Mouse (Mus musculus) neural tube, embryonic 12.5 days (tissue): ENCODE data around the gene Clasrp. TPM values are rescaled to one million over a fixed set of nuclear protein-coding genes. Genes with fewer than 3 reads are reported as not detected.

Source experiments
- ATAC-seq: fragments of 200-750 bp; cut with Nextera tagmentation; 2 replicates; pipeline ENCODE4 v1.8.0; 2017; ENCODE audit warnings: low read depth, mild to moderate bottlenecking, moderate TSS enrichment, moderate library complexity; ENCODE audit not compliant: low FRiP score
- H3K27ac ChIP-seq: fragments of 300-500 bp; sonication (generic); 2 replicates; pipeline ENCODE4 v1.5.1; 2016
- H3K27me3 ChIP-seq: fragments of 300-500 bp; sonication (generic); replicated peaks from 2 replicates; pipeline ENCODE4 v1.6.1; 2016; ENCODE audit warnings: mild to moderate bottlenecking
- H3K36me3 ChIP-seq: fragments of 300-500 bp; sonication (generic); 2 replicates; pipeline ENCODE4 v1.6.1; 2016; ENCODE audit warnings: mild to moderate bottlenecking
- H3K4me1 ChIP-seq: fragments of 300-500 bp; sonication (generic); 2 replicates; pipeline ENCODE4 v1.6.1; 2016
- H3K4me2 ChIP-seq: fragments of 300-500 bp; sonication (generic); replicated peaks from 2 replicates; pipeline ENCODE4 v1.6.1; 2016; ENCODE audit warnings: mild to moderate bottlenecking
- H3K4me3 ChIP-seq: fragments of 300-500 bp; sonication (generic); 2 replicates; pipeline ENCODE4 v1.5.1; 2016
- H3K9ac ChIP-seq: fragments of 300-500 bp; sonication (generic); 2 replicates; pipeline ENCODE4 v1.6.1; 2016; ENCODE audit warnings: mild to moderate bottlenecking
- H3K9me3 ChIP-seq: fragments of 300-500 bp; sonication (generic); 2 replicates; pipeline ENCODE4 v1.6.1; 2016; ENCODE audit warnings: mild to moderate bottlenecking
- WGBS: fragments of 180-500 bp; shearing (Covaris S2); methylation state at CpG from one replicate; pipeline ENCODE4 v1.1.7; 2016; 5-methylcytosine and 5-hydroxymethylcytosine counted together
- polyA plus RNA-seq: library from polyadenylated mRNA; unstranded; fragments of >200 nt; fragmentation: Nextera tagmentation; extraction: Ambion mirVana; gene quantifications from 2 replicates; pipeline ENCODE4 v1.2.1, GENCODE M21; 2016

Clasrp gene
- polyA plus RNA-seq, 1 experiment from 2014 or later: 79.0 TPM

DNA sequence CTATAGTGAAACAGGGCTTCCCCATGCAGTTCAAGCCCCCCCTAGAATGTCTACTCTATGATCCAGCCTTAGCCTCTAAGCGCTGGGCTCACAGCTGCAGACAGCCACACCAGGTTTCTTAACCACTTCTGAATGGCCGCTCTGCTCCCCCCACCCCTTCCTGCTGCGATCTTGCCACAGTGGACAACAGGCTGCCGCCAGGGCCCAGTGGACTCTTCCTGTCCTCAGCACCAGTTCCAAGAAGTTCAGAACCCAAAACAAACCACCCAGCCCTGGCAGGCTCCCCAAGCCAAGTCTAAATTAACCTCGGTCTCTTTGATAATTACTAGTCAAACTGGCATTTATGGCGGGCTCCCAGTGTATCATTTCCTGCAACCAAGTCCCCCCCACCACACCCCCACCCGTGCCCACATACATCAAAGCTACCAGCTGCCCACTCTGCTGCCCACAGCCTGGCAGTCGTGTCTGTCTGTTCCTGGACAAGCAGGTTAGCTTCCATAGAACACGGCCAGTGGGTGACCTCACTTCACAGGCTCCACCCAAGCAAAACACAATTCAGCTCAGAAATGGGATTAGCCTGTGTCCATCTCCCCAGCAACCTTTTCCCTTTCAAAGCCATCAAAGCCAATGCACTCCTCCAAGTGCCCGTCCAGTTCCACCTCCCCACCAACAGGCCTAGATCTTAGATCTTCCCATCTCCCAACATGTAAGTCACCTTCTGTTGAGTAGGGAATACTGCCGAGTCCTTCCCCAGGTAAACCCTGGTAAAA, 43.6 kb downstream of the Clasrp start:
- peaks cover 40% of the 10 kb centered on the region for H3K4me1 ChIP-seq
- peak overlapping the region; percentile 99 for H3K4me2 ChIP-seq
- 27% methylated on average over 11 of the region's 11 CpGs for WGBS
- H3K27ac ChIP-seq: no peak overlapping the region
- peak overlapping the region; percentile 80 for H3K4me3 ChIP-seq
- H3K36me3 ChIP-seq: peaks cover 32% of the 10 kb centered on the region
- no peaks in the 10 kb centered on the region for H3K27me3 ChIP-seq
- H3K9ac ChIP-seq: peak overlapping the region; percentile 92
- no peak for ATAC-seq
- peaks cover 4% of the 10 kb centered on the region; the same call in 1 of the 2 replicates for H3K9me3 ChIP-seq

DNA sequence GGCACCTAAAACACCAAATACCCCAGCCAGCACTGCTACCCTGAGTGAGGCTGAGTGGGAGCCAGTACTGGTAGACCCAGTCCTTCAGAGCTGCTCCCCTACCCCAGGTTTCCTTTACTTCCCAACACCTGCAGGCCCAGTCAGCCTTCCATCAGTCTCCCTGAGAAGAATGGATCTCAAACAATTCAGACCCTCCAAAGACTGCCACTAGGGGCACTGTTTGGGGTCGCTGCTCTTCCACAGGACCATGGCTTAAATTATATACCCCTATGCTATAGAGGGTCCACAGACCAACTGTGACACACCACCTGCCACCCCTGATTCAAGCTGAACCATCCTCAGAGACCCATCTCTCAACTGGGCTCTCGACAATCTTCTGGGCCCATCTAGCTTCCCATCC, 45.3 kb downstream of the Clasrp start:
- WGBS: 35% methylated on average over 2 of the region's 2 CpGs
- Histone ChIP-seq H3K4me2 (peak overlapping the region; percentile 99), H3K4me3 (no peak overlapping the region), H3K4me1 (peaks cover 48% of the 10 kb centered on the region), H3K36me3 (peaks cover 28% of the 10 kb centered on the region), H3K9me3 (no peaks in the 10 kb centered on the region), H3K27ac (no peak overlapping the region), H3K9ac (peak overlapping the region; percentile 29; the same call in 1 of the 2 replicates), H3K27me3 (no peaks in the 10 kb centered on the region)
- ATAC-seq: no peak

DNA sequence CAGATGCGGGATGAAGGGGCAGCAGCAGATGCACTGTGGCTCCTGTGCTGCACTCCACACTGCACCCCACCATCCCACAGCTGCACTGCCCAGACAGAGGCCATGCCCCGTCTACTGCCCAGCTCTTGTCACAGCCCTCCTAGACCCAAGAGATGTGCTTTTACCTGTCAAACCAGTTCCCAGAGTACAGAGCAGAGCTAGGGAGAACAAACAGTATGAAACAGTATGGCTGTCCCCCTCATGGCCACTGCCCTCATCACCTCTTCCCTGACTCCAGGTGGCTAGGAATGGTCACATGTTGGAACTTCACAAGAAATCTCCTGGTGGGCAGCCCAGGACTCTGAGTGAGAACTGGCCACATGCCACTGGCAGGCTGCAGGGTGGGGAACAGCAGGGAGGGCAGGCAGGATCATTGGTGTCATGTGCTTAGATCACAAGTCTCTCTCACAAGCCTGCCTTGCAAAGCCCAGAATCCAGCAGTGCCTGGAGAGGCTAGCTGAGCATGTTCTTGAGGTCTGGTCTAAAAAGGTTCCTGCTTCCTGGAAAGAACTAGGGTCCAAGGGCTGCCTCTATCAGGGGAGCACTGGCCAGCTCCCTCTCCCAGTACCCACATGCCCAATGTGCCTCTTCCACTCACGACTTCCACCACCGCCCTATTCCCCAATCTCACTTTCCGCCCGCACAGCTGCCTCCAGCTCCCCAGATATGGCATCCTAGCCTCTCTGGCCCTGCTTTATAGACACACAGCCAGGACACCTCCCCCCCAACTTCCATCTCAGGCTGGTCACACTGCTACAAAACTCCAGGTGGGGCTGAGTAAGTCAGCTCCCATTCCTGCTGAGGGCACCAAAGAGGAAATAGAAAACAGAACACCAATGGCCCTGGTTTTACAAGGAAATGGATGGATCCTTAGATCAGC, 46.0 kb downstream of the Clasrp start:
- H3K27ac ChIP-seq: no peak overlapping the region
- H3K4me2 ChIP-seq: peak overlapping the region; percentile 99; the same call in 1 of the 2 replicates
- H3K36me3 ChIP-seq: peaks cover 35% of the 10 kb centered on the region
- H3K9me3 ChIP-seq: no peaks in the 10 kb centered on the region
- no peak overlapping the region for H3K4me3 ChIP-seq
- H3K4me1 ChIP-seq: peaks cover 50% of the 10 kb centered on the region
- ATAC-seq: no peak
- peak overlapping the region; percentile 29; the same call in 1 of the 2 replicates for H3K9ac ChIP-seq
- no peaks in the 10 kb centered on the region for H3K27me3 ChIP-seq
- 97% methylated on average over 6 of the region's 6 CpGs for WGBS

DNA sequence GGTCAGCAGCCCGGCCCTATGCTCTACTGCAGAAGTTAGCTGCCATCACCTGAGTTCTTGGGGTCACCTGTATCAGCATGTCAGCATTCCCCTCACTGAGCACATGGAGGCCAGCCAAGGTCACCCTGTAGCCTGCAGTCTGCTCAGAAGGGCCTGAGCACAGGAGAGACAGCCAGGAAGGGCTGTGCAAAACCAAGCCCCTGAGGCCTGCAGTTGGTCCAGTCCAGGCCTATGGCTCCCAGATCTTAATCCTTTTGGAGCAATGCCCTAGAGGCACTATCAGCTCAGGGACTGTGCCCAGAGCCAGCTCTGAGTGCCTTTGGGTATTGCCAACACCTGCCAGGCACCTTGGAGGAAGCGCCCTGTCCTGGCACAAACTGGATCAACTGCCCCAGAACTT, 47.2 kb downstream of the Clasrp start:
- Histone ChIP-seq H3K9ac (no peak overlapping the region), H3K27me3 (no peaks in the 10 kb centered on the region), H3K4me3 (no peak overlapping the region), H3K4me1 (peaks cover 57% of the 10 kb centered on the region), H3K36me3 (peaks cover 41% of the 10 kb centered on the region), H3K27ac (no peak overlapping the region), H3K9me3 (no peaks in the 10 kb centered on the region), H3K4me2 (no peak overlapping the region)
- no peak for ATAC-seq
- WGBS: 91% methylated on average over 2 of the region's 2 CpGs

DNA sequence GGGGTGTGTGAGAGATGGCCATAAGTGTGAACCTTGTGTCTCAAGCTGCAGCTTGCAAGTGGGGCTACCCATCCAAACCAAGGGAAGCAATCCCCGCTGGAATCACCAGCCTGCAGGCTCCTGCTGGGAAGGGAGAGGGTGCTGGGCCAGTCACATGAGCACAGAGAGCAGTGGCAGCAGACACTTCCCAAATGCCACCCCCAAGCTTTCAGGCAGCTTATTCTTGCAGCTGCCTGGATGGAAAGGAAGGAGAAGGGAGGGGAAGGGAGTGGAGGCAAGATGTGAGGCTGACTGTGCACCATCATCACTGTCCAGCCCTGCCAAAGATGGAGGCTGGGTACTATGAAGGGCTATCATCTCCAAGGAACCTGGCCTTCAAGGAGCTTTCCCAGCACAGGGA, 50.1 kb downstream of the Clasrp start:
- no peak for ATAC-seq
- Histone ChIP-seq H3K27ac (no peak overlapping the region), H3K9me3 (no peaks in the 10 kb centered on the region), H3K27me3 (no peaks in the 10 kb centered on the region), H3K36me3 (peaks cover 42% of the 10 kb centered on the region), H3K9ac (no peak overlapping the region), H3K4me1 (peaks cover 40% of the 10 kb centered on the region), H3K4me2 (no peak overlapping the region), H3K4me3 (no peak overlapping the region)
- WGBS: 89% methylated on average over 1 of the region's 1 CpGs

DNA sequence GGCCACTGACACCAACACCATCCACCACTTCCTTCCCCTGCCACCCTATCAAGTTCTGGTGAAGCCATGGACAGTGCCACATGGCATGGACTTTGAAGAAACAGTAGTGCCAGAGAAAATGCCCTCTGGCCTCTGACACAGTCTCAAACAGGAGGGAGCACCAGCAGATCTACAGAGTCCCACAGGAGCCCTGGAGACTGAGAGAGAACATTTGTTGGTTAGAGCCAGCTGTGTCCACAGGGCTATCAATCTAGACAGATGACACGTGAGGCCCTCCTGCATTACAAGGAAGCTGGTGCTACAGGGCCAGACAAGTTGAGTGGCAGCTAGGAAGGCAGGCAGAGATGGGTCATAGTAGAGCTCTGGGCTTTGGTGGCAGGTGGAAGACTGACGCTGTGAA, 51.8 kb downstream of the Clasrp start:
- 60% methylated on average over 2 of the region's 2 CpGs for WGBS
- ATAC-seq: 0 out of 2 replicates have a peak, but pooled peaks have one; percentile 17
- H3K9me3 ChIP-seq: no peaks in the 10 kb centered on the region
- H3K4me1 ChIP-seq: peaks cover 33% of the 10 kb centered on the region; the same call in 1 of the 2 replicates
- H3K36me3 ChIP-seq: peaks cover 33% of the 10 kb centered on the region
- H3K4me2 ChIP-seq: no peak overlapping the region
- H3K9ac ChIP-seq: no peak overlapping the region
- no peaks in the 10 kb centered on the region for H3K27me3 ChIP-seq
- no peak overlapping the region for H3K27ac ChIP-seq
- H3K4me3 ChIP-seq: no peak overlapping the region

DNA sequence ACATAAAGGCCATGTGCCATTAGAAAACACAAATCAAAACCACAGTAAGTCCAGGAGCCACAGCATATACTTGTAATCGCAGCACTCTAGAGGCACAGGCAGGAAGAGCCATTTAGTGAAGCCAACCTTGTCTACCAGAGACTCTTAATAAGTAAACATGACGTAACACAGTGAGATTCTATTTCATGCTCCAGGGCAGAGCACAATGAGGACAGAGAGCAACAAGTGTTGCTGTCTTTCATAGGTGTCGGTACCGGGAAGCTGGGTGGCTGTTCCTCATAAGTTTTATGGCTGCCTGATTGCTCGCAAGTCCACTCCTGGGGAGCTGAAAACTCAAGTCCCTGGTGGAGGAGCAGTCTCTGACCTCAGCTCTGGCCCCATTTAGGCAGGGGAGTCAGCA, 52.7 kb downstream of the Clasrp start:
- WGBS: 70% methylated on average over 5 of the region's 5 CpGs
- H3K4me2 ChIP-seq: no peak overlapping the region
- H3K9me3 ChIP-seq: no peaks in the 10 kb centered on the region
- ATAC-seq: no peak
- H3K9ac ChIP-seq: no peak overlapping the region
- H3K4me1 ChIP-seq: peaks cover 33% of the 10 kb centered on the region; the same call in 1 of the 2 replicates
- H3K27me3 ChIP-seq: no peaks in the 10 kb centered on the region
- H3K36me3 ChIP-seq: peaks cover 28% of the 10 kb centered on the region
- no peak overlapping the region for H3K4me3 ChIP-seq
- no peak overlapping the region for H3K27ac ChIP-seq

DNA sequence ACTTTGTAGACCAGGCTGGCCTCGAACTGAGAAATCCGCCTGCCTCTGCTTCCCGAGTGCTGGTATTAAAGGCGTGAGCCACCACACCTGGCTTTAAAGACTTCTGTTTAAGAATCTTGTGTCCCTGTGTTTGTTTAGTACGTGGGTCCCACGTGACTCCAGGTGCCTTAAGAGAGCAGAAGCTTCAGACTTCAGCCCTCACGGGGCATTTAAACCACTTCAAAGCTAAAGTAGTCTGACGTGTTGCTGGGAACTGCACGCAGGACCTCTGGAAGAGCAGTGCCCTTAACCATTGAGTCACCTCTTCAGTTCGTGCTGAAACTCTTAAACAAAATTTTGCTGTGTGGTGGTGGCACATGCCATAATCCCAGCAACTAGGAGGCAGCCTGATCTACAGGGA, 54.9 kb downstream of the Clasrp start:
- Histone ChIP-seq H3K4me1 (peaks cover 35% of the 10 kb centered on the region; the same call in 1 of the 2 replicates), H3K27ac (no peak overlapping the region), H3K9me3 (no peaks in the 10 kb centered on the region), H3K27me3 (no peaks in the 10 kb centered on the region), H3K4me3 (no peak overlapping the region), H3K36me3 (peaks cover 19% of the 10 kb centered on the region), H3K9ac (no peak overlapping the region), H3K4me2 (no peak overlapping the region)
- ATAC-seq: no peak
- WGBS: 88% methylated on average over 10 of the region's 10 CpGs

DNA sequence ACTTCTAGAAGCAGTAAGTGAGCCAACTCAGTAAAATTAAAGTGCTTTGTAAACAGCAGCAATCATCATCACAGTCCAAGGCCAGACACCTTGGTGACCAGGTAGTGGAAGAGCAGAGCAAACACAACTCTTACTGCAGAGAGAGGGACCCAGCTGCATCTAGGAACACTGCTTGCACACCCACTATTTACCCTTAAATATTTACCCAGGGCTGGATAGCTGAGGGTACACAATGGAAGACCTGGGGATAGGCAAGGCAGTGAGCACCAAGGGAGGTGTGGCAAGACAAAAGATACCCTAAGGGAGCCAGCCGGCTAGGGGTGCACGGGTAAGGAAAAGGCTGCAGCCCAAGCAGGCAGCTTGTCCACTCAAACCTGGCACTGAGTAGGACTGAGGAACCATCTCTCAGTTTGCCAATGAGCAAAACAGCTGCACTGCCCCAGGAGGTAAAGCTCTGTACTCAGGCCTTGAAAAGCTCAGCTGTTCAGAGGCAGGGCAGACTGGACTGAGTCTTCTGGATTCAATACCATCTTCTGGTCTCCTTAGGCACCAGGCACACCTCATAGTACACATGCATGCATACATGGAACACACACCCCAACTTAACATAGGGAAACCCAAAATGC, 56.8 kb downstream of the Clasrp start:
- no peak for ATAC-seq
- Histone ChIP-seq H3K27ac (no peak overlapping the region), H3K4me2 (no peak overlapping the region), H3K9me3 (no peaks in the 10 kb centered on the region), H3K4me3 (no peak overlapping the region), H3K9ac (no peak overlapping the region), H3K36me3 (peaks cover 3% of the 10 kb centered on the region; the same call in 1 of the 2 replicates), H3K4me1 (peaks cover 21% of the 10 kb centered on the region), H3K27me3 (no peaks in the 10 kb centered on the region)
- WGBS: 80% methylated on average over 2 of the region's 2 CpGs

DNA sequence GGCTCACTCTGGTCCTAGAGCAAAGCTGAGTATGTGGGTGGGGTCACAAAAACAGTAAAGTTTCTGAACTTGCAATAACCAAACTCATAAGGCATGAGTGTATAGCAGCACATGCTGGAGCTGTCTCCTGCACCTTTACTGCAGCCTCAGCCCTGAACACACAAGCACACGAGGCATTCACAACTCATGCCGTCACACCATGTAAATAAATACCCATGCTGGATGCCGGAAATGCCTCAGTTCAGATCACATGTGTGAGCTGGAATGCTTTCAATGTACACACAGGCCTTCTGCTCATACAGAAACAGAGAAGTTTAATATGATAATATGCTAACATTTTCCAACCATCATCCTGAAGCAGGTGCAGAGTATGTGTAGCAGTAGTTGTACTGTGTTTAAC, 58.3 kb downstream of the Clasrp start:
- Histone ChIP-seq H3K9me3 (no peaks in the 10 kb centered on the region), H3K4me1 (peaks cover 27% of the 10 kb centered on the region), H3K36me3 (no peaks in the 10 kb centered on the region), H3K27ac (no peak overlapping the region), H3K4me3 (no peak overlapping the region), H3K4me2 (no peak overlapping the region), H3K27me3 (no peaks in the 10 kb centered on the region), H3K9ac (no peak overlapping the region)
- ATAC-seq: no peak
- 80% methylated on average over 3 of the region's 3 CpGs for WGBS

DNA sequence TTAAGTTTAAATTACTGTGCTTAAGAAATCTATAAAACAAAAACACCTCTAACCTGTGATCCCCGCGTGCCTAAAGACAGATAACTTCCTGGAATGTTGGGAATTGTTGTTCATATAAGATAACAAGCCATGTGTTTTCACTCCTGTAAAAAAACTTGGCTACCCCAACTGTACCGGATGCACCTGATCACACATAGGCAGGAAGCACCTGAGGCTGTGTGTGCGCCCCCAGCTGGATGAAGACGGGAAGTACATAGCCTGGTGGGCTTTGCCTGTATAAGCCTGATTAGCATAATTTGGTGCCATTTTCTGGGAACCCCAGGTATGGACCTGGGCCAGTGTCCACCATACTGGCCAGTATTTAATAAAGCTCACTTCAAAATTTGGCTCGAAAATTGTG, 60.7 kb downstream of the Clasrp start:
- no peaks in the 10 kb centered on the region for H3K27me3 ChIP-seq
- H3K9ac ChIP-seq: no peak overlapping the region
- no peak overlapping the region for H3K27ac ChIP-seq
- H3K4me1 ChIP-seq: peaks cover 27% of the 10 kb centered on the region
- H3K36me3 ChIP-seq: no peaks in the 10 kb centered on the region
- no peak overlapping the region for H3K4me3 ChIP-seq
- WGBS: 57% methylated on average over 6 of the region's 6 CpGs
- H3K4me2 ChIP-seq: no peak overlapping the region
- no peak for ATAC-seq
- no peaks in the 10 kb centered on the region for H3K9me3 ChIP-seq

DNA sequence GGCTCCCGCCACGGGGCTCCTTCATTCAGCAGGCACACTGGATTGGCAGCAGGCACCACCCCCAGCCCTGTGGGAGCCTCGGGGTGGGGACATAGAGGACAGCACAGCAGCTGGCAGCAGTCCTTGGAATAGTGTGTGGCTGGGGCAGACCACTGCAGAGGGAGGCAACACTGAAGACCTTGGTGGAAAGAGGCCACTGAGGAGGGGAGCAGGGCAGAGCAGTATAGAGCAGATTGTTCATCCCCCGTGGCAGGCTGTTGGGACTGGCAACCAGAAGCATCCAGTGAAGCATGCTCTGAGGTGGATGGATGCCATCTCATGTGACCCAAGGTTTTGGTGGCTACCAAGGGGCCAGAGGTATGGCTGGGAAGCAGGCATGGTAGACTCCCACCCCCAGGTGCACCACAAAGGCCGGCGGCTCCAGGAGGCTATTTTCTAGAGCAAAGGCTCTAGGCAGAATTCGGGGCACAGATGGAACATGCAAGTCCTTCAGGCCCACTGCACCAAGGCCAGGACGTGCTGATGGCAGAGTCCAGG, 62.1 kb downstream of the Clasrp start:
- H3K36me3 ChIP-seq: no peaks in the 10 kb centered on the region
- H3K9ac ChIP-seq: no peak overlapping the region
- no peak overlapping the region for H3K27ac ChIP-seq
- peaks cover 22% of the 10 kb centered on the region for H3K4me1 ChIP-seq
- H3K27me3 ChIP-seq: no peaks in the 10 kb centered on the region
- WGBS: 71% methylated on average over 8 of the region's 8 CpGs
- H3K4me3 ChIP-seq: no peak overlapping the region
- ATAC-seq: peak; percentile 83
- no peaks in the 10 kb centered on the region for H3K9me3 ChIP-seq
- H3K4me2 ChIP-seq: peak overlapping the region; percentile 19; the same call in 1 of the 2 replicates
